Mouse (Mus musculus) cerebellum, adult 2 months (tissue): ENCODE results near the gene 0610010F05Rik. TPM values are rescaled to one million over a fixed set of nuclear protein-coding genes. Genes with fewer than 3 reads are reported as not detected.

Experiments
- DNase-seq, 2 experiments: peaks; one replicate each; pipeline ENCODE4 v3.0.0; 2021
- H3K27ac ChIP-seq: fragments of 200-500 bp; 2 replicates; pipeline ENCODE4 v1.5.1; 2012; ENCODE audit warnings: low read length, control low read depth, inconsistent platforms; ENCODE audit not compliant: insufficient read depth
- H3K27me3 ChIP-seq: fragments of 200-500 bp; 2 replicates; pipeline ENCODE4 v1.6.1; 2012; ENCODE audit warnings: inconsistent platforms, mild to moderate bottlenecking, low read length, moderate library complexity; ENCODE audit not compliant: control insufficient read depth, insufficient read depth
- H3K4me1 ChIP-seq: fragments of 200-500 bp; 2 replicates; pipeline ENCODE4 v1.6.1; 2011; ENCODE audit warnings: low read length; ENCODE audit not compliant: control insufficient read depth, insufficient read depth
- H3K4me3 ChIP-seq: fragments of 200-500 bp; replicated peaks from 2 replicates; pipeline ENCODE3; 2011; ENCODE audit warnings: mild to moderate bottlenecking, low read depth, low read length, control low read depth; ENCODE audit not compliant: insufficient read depth
- CTCF ChIP-seq: fragments of 200-500 bp; IDR thresholded peaks from 2 replicates; pipeline ENCODE4 v1.5.1; 2011; ENCODE audit warnings: low read depth, mild to moderate bottlenecking, control low read depth, low read length, moderate library complexity, borderline replicate concordance; ENCODE audit not compliant: insufficient read depth
- POLR2A ChIP-seq: fragments of 200-500 bp; IDR thresholded peaks from 2 replicates; pipeline ENCODE4 v1.6.1; 2011; ENCODE audit warnings: low read length, control low read depth, borderline replicate concordance; ENCODE audit not compliant: insufficient read depth
- WGBS: fragments of 180-500 bp; shearing (Covaris S2); methylation state at CpG from one replicate; pipeline ENCODE4 v1.1.7; 2018; 5-methylcytosine and 5-hydroxymethylcytosine counted together
- polyA plus RNA-seq: library from polyadenylated mRNA; depleted of rRNA; stranded (reverse); fragments of >200 nt; gene quantifications from 2 replicates; pipeline ENCODE4 v1.2.3, GENCODE M21; 2012; rRNA removed

Gene 0610010F05Rik
- polyA plus RNA-seq: 22.3 and 24.3 TPM in 2 replicates

GRCm38 (mm10) chr11:23632945-23633878 lies at the start of gene 0610010F05Rik:
Gene 0610010F05Rik, minus strand, starts transcription at chr11:23633639.
- Histone ChIP-seq H3K27ac (peak within 1 kb of the TSS; percentile 80), H3K27me3 (no peaks in the 10 kb centered on the region), H3K4me1 (peaks cover 3% of the 10 kb centered on the region; the same call in 1 of the 2 replicates), H3K4me3 (peak within 1 kb of the TSS; percentile 75)
- DNase-seq: peak; percentile 88 to 91
- TF ChIP-seq POLR2A: peak; percentile 86
- TF ChIP-seq CTCF: no peak
- WGBS: under 1% methylated on average over 87 of the region's 103 CpGs

- TF ChIP-seq POLR2A (no peak), CTCF (no peak)
- 78% methylated on average over 5 of the region's 5 CpGs for WGBS
- DNase-seq: no peak
These were observed 49.1 kb upstream of the 0610010F05Rik start for GRCm38 (mm10) chr11:23682561-23682960.

GRCm38 (mm10) chr11:23680435-23680950 lies 47.1 kb upstream of the 0610010F05Rik start:
- WGBS: 93% methylated on average over 6 of the region's 6 CpGs
- H3K27me3 ChIP-seq: no peaks in the 10 kb centered on the region

More at GRCm38 (mm10) chr11:23682561-23682960, 49.1 kb upstream of the 0610010F05Rik start:
- no peaks in the 10 kb centered on the region for H3K4me1 ChIP-seq
- no peak overlapping the region for H3K27ac ChIP-seq
- no peaks in the 10 kb centered on the region for H3K27me3 ChIP-seq
- no peak overlapping the region for H3K4me3 ChIP-seq

GRCm38 (mm10) chr11:23679044-23679642 lies 45.7 kb upstream of the 0610010F05Rik start:
- TF ChIP-seq POLR2A (no peak), CTCF (peak; percentile 48)
- Histone ChIP-seq H3K27ac (no peak overlapping the region), H3K27me3 (no peaks in the 10 kb centered on the region), H3K4me3 (no peak overlapping the region), H3K4me1 (no peaks in the 10 kb centered on the region)
- 42% methylated on average over 3 of the region's 3 CpGs for WGBS
- DNase-seq: peak; percentile 34 to 49

More at GRCm38 (mm10) chr11:23680435-23680950, 47.1 kb upstream of the 0610010F05Rik start:
- no peak overlapping the region for H3K4me3 ChIP-seq
- no peak overlapping the region for H3K27ac ChIP-seq
- DNase-seq: no peak
- no peaks in the 10 kb centered on the region for H3K4me1 ChIP-seq
- no peak for TF ChIP-seq POLR2A
- TF ChIP-seq CTCF: no peak

- Histone ChIP-seq H3K4me3 (no peak overlapping the region), H3K27me3 (no peaks in the 10 kb centered on the region), H3K27ac (no peak overlapping the region), H3K4me1 (no peaks in the 10 kb centered on the region)
- WGBS: 84% methylated on average over 5 of the region's 5 CpGs
- no peak for DNase-seq
- TF ChIP-seq CTCF: no peak
- TF ChIP-seq POLR2A: no peak
These were observed 42.7 kb upstream of the 0610010F05Rik start for GRCm38 (mm10) chr11:23676100-23676499.

GRCm38 (mm10) chr11:23672256-23672749 lies 38.9 kb upstream of the 0610010F05Rik start:
- DNase-seq: no peak
- TF ChIP-seq POLR2A: no peak
- no peak for TF ChIP-seq CTCF

GRCm38 (mm10) chr11:23667128-23667527 lies 33.7 kb upstream of the 0610010F05Rik start:
- H3K27ac ChIP-seq: no peak overlapping the region
- 6% methylated on average over 3 of the region's 3 CpGs for WGBS

More at GRCm38 (mm10) chr11:23672256-23672749, 38.9 kb upstream of the 0610010F05Rik start:
- 89% methylated on average over 4 of the region's 4 CpGs for WGBS
- Histone ChIP-seq H3K27me3 (no peaks in the 10 kb centered on the region), H3K4me3 (no peak overlapping the region), H3K4me1 (no peaks in the 10 kb centered on the region), H3K27ac (no peak overlapping the region)

More at GRCm38 (mm10) chr11:23667128-23667527, 33.7 kb upstream of the 0610010F05Rik start:
- peaks cover 2% of the 10 kb centered on the region; the same call in 1 of the 2 replicates for H3K4me1 ChIP-seq
- no peaks in the 10 kb centered on the region for H3K27me3 ChIP-seq
- no peak for TF ChIP-seq POLR2A
- TF ChIP-seq CTCF: no peak
- H3K4me3 ChIP-seq: no peak overlapping the region
- DNase-seq: peak in 1 of 2 experiments; percentile 15
